Mouse (Mus musculus) ES-CJ7 (cell line): ENCODE data around the gene Engase.

Experiments used
- DNase-seq: peaks from one replicate; pipeline ENCODE4 v3.0.0; 2011; ENCODE audit warnings: low read depth, low spot score

The Engase gene

GRCm38 (mm10) chr11:118486881-118487772, 10.5 kb downstream of the Engase start:
- no peak for DNase-seq

DNA sequence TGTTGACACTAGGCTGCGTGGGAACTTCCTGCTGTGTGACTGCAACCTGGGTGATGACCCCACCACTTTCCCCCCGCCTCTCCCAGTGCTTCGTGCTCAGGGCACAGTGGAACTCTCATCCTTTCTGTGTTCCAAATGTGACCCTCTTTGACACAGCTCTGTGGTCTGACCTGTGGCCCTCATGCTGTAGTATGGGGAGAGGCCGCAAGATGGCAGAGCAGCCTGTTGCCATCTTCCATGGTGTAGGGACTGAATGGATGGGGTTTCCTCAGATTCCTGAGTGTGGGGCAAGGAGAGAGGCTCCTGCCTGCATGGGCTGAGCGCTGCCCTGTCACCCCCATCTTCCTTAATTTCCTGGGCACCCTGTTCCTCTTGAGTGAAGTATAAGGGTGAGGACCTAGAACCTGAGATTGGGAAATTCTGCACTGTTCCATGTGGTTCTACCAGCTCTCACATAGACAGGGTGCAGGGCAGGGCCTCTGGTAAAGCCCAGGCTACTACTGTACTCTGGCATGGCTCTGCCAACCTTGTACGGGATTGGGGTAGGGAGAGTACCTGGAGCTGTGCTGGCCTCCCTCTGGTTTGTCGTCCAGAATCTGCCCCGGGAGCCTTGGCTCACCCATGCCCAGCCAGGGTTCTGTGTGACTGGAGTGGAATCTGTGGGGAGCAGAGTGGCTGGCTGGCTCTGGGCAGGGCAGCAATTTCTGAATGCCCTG, 11.7 kb downstream of the Engase start:
- peak; percentile 57 for DNase-seq

- no peak for DNase-seq
Observed at GRCm38 (mm10) chr11:118488907-118489270, 12.3 kb downstream of the Engase start.

GRCm38 (mm10) chr11:118490566-118491218, 14.1 kb downstream of the Engase start:
- DNase-seq = peak; percentile 53

- no peak for DNase-seq
Observed at GRCm38 (mm10) chr11:118491230-118491629, 14.6 kb downstream of the Engase start.

DNA sequence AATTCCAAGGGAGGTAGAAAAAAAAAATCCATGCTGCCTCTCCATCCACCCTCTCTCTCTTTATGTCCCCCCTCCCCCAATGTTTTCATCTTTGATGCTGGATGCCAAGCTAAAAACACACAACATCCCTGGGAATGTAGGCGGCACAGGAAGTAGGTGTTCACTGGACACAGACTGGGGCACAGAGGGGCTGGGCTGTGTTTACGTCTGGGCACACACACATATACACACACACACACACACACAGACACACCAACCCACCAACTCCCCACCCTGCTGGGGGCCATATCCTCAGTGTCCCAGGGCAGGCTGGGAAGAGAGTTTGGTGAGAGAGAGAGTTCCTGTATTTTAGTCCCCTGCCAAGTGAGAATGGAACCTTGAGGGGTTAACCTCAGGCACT, 16.8 kb downstream of the Engase start:
- DNase-seq = no peak

GRCm38 (mm10) chr11:118494001-118494737, 17.5 kb downstream of the Engase start:
- DNase-seq = no peak

- no peak for DNase-seq
Observed at GRCm38 (mm10) chr11:118495065-118495464, 18.4 kb downstream of the Engase start.

DNA sequence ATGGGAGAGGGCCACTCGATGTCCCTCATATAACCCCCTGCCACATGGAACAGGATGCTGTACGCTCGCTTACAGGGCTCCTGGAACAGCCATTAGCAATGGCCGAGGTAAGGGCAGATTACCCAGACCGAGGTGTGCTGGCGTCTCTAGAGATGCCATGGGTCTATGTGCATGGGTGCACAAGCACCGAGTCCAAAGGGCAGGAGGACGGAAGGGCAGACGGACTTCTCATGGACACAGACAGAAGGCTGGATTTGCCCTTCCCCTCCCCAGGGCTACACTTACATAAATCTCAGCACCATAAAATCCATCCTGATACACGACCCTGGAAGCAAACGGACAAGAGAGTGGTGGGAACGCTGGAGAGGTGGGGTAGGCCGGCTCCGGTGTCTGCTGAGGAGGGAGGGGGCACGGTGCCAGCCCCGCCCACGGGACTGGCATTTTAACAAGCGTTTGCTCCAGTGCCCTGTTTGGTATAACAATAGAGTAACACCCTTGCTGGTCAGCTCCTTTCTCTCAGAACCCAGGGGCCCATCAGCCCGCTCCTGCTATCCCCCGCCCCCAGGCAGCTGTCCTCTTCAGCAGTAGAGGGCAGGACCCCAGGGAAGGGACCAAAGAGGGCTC, 19.5 kb downstream of the Engase start:
- no peak for DNase-seq

GRCm38 (mm10) chr11:118502990-118503389, 26.4 kb downstream of the Engase start:
- no peak for DNase-seq

DNA sequence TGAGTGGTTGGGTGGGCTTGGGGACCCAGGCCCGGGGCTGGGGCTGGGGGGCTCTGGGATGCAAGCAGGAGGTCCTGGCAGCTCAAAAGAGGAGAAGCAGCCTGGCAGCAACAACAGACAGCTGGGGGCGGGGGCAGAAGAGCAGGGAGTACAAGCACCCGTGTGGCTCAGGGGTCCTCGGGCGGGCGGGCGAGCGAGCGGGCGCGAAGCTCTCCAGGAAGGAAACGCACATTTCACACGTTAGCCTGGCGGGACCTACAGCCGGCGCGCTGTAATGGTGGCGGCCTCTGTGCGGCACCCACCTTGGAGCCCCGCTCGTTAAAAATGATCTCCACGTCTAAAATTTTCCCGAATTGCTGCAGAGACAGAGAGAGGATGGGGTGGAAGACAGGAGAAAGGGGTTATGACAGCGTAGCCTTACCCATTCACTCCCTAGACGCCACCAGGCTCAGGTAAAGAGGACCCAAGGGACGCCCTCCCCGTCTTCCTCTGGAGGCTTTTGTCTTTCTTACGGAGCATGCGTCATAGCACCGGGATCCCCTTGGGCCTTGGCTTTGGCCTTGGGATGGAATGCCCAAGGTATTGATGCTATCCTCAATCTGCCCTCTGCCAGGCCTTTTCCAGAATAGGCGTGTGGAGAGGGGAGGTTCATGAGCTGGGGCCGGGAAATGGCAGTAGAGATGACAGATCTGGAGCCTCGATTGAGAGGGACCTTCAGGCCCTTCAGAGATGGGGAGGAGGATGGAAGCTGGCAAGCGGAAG, 27.0 kb downstream of the Engase start:
- DNase-seq = peak; percentile 23

GRCm38 (mm10) chr11:118504180-118504454, 27.5 kb downstream of the Engase start:
- no peak for DNase-seq

- no peak for DNase-seq
Observed at GRCm38 (mm10) chr11:118507095-118507494, 30.5 kb downstream of the Engase start.

DNA sequence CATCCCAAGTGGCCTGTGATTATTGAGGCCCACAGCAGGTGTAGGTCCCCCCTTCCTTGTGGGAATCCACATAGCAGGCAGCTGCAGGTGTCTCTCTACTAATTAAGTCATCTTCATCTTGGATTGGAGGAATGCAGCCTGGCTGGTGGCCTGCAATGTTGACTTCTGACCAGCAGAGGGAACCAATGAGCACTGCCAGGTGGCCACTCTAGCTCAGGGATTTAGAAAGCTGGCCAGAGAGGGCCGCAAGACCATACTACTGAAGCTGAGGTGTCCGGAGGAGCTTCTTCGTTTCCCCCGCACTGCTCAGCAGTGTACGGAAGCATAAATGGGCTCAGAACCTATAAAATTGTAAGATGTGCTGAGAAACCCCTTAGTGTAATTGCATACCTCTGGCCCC, 31.3 kb downstream of the Engase start:
- peak; percentile 58 for DNase-seq

DNA sequence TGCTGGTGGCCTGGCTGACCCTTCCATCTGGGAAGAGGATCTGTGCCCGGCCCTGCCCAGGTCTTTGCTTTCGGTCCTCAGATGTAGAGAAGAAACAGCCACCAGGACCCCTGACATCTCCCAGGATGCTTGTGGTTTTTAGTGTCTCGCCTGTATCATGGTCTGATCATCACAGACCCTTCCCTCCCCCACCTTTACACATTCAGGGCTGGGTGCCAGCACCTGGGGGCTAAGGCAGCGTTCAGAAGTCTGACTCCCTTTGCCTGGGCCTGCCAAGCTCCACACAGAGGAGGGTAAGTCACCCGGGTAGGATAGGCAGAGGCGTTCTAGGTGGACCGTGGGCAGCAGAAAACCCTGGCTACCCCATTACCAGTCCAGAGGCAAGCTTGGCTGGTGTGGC, 31.7 kb downstream of the Engase start:
- DNase-seq = no peak

DNA sequence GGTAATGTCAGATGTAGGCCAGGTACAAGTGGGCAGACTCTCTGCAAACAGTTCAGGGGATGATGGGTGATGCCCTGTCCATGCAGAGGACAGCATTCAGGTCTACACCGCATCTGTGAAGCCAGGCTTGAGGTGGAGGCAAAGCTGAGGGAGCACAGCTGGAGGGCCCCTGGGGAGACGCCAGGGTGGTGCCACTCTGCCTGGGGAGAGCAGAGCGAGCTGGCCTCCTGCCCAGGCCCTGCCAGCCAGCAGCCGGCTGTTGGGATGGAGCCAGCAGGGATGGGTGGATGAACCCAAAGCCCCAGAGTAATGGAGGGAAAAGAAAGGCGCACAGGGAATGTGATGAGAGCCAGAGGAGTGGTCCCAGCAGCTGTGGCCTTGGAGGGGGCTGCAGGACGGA, 35.2 kb downstream of the Engase start:
- no peak for DNase-seq

DNA sequence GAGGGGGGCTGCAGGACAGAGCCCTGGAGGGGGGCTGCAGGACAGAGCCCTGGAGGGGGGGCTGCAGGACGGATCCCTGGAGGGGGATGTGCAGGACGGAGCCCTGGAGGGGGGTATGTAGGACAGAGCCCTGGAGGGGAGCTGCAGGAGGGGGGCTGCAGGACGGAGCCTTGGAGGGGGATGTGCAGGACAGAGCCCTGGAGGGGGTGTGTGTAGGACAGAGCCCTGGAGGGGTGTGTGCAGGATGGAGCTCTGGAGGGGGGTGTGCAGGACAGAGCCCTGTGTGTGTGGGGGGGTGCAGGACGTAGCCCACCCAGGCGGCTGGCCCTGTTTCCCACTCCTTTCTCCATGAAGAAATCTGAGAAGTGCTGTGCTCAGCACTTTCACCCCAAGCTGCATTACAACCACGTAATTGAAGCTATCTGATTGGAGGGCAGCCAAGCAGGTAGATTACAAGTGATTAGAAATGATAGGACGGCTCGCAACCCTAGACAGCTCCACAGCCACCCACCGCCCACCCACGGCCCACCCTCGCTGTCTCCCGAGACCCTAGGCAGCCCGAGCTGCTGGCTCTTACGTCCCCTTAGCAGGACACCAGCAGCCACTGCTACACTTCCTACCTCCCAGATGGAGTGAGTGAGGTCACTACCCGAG, 35.8 kb downstream of the Engase start:
- DNase-seq = no peak

DNA sequence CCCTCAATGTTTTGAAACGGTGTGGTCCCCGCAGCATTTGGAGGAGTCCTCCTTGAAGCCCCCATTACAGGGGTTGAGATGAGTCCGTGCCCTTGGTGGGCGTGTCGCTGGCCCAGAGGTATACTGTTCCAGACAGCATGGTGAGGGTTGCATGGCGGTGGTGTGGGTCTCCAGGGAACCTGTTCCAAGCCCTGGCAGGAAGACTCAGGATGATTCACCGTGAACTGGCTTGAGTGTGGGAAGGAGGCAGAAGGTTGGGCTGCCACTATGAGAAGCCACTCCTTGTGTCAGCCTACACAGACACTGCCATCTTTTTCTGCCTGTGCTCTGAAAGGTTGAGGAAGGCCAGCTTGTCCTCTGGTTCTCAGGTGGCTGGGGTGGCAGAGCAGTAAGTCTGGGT, 41.3 kb downstream of the Engase start:
- DNase-seq = no peak

DNA sequence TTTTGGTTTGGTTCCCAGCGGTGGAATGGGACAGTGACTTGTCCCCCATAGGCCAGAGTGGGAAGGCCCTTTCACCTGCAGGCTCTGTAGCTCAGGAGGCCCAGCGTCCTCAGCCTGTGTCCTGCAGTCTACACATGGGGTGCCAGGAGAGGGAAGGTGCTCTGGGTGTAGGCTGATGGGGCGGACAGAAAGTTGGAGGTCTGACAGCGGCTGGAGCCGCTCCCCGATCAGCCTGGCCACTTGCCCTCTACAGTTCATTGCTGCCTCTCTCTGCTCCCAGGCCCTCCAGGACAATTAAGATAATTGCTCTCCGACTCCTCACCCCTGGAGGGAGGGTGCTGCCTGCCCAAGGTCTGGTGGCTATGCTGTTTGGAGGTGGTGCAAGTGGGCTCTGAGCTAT, 42.1 kb downstream of the Engase start:
- no peak for DNase-seq

- DNase-seq = peak; percentile 33
Observed at GRCm38 (mm10) chr11:118520251-118520650, 43.6 kb downstream of the Engase start.
